Mouse (Mus musculus) megakaryocyte, adult 5-6 weeks (primary cell): ENCODE measurements around the gene Gimap9. TPM values are rescaled to one million over a fixed set of nuclear protein-coding genes. Genes with fewer than 3 reads are reported as not detected.

Source experiments
- total RNA-seq, 2 experiments: library from RNA; stranded (forward) in 1 of 2; stranded (reverse) in 1 of 2; fragments of 153-499, 151-499 nt in 1 of 2; fragments of 221-1000, 200-1000 nt in 1 of 2; gene quantifications; 2 replicates each; pipeline versions ENCODE4 v1.2.3 to v1.2.4; 2015 to 2017

Gene Gimap9
- total RNA-seq, 2 experiments from 2014 or later: 5.0 to 8.9 TPM

Other genes with a start within 250 kb of the Gimap9 start
- 23.7 and 28.7 TPM in 2 replicates for gene Zfp467, start 230.3 kb upstream of the Gimap9 start, total RNA-seq (2015)
- gene Zfp467, start 230.3 kb upstream of the Gimap9 start, total RNA-seq (2017): 7.4 and 9.0 TPM in 2 replicates
- 0.02 TPM in 1 of 2 replicates, not detected in the other for gene Sspo, start 227.9 kb upstream of the Gimap9 start, total RNA-seq (2015)
- not detected in 2 replicates for gene Sspo, start 227.9 kb upstream of the Gimap9 start, total RNA-seq (2017)
- gene Atp6v0e2, start 138.5 kb upstream of the Gimap9 start, total RNA-seq (2015): not detected in 2 replicates
- gene Atp6v0e2, start 138.5 kb upstream of the Gimap9 start, total RNA-seq (2017): 0.48 TPM in 1 of 2 replicates, not detected in the other
- gene Lrrc61, start 121.3 kb upstream of the Gimap9 start, total RNA-seq (2015): 13.4 and 14.3 TPM in 2 replicates
- gene Lrrc61, start 121.3 kb upstream of the Gimap9 start, total RNA-seq (2017): 9.7 and 11.3 TPM in 2 replicates
- gene Rarres2, start 103.3 kb upstream of the Gimap9 start, total RNA-seq (2015): 0.74 TPM in 1 of 2 replicates, not detected in the other
- gene Rarres2, start 103.3 kb upstream of the Gimap9 start, total RNA-seq (2017): 0.15 and 0.94 TPM in 2 replicates
- gene Gm45021, start 86.5 kb upstream of the Gimap9 start, total RNA-seq (2015): not detected in 2 replicates
- not detected in 2 replicates for gene Gm45021, start 86.5 kb upstream of the Gimap9 start, total RNA-seq (2017)
- 1.8 and 2.7 TPM in 2 replicates for gene Repin1, start 82.2 kb upstream of the Gimap9 start, total RNA-seq (2015)
- gene Repin1, start 82.2 kb upstream of the Gimap9 start, total RNA-seq (2017): 4.0 and 4.3 TPM in 2 replicates
- not detected in 2 replicates for gene Gm44965, start 82.2 kb upstream of the Gimap9 start, total RNA-seq (2015)
- not detected in 2 replicates for gene Gm44965, start 82.2 kb upstream of the Gimap9 start, total RNA-seq (2017)
- 0.45 and 0.82 TPM in 2 replicates for gene Zfp775, start 74.1 kb upstream of the Gimap9 start, total RNA-seq (2015)
- gene Zfp775, start 74.1 kb upstream of the Gimap9 start, total RNA-seq (2017): 1.8 and 6.3 TPM in 2 replicates
- not detected in 2 replicates for gene AI854703, start 49.4 kb upstream of the Gimap9 start, total RNA-seq (2015)
- not detected in 2 replicates for gene AI854703, start 49.4 kb upstream of the Gimap9 start, total RNA-seq (2017)
- 2.8 and 2.9 TPM in 2 replicates for gene Gimap8, start 28.9 kb upstream of the Gimap9 start, total RNA-seq (2015)
- gene Gimap8, start 28.9 kb upstream of the Gimap9 start, total RNA-seq (2017): 4.9 and 8.0 TPM in 2 replicates
- 24.2 and 24.8 TPM in 2 replicates for gene Gimap4, start 8.4 kb downstream of the Gimap9 start, total RNA-seq (2015)
- 46.0 and 76.0 TPM in 2 replicates for gene Gimap4, start 8.4 kb downstream of the Gimap9 start, total RNA-seq (2017)
- 6.2 and 10.6 TPM in 2 replicates for gene Gimap6, start 32.1 kb downstream of the Gimap9 start, total RNA-seq (2015)
- gene Gimap6, start 32.1 kb downstream of the Gimap9 start, total RNA-seq (2017): 15.7 and 23.1 TPM in 2 replicates
- gene Gm28053, start 42.5 kb downstream of the Gimap9 start, total RNA-seq (2015): 0.68 TPM in 1 of 2 replicates, not detected in the other
- 7.3 and 16.2 TPM in 2 replicates for gene Gm28053, start 42.5 kb downstream of the Gimap9 start, total RNA-seq (2017)
- gene Gimap7, start 42.5 kb downstream of the Gimap9 start, total RNA-seq (2015): 1.5 and 3.5 TPM in 2 replicates
- gene Gimap7, start 42.5 kb downstream of the Gimap9 start, total RNA-seq (2017): 3.9 TPM in 2 replicates
- 5.0 and 5.8 TPM in 2 replicates for gene Gimap1, start 62.9 kb downstream of the Gimap9 start, total RNA-seq (2015)
- 5.3 and 14.2 TPM in 2 replicates for gene Gimap1, start 62.9 kb downstream of the Gimap9 start, total RNA-seq (2017)
- gene Gimap5, start 70.1 kb downstream of the Gimap9 start, total RNA-seq (2015): 4.7 and 5.7 TPM in 2 replicates
- 4.5 and 11.2 TPM in 2 replicates for gene Gimap5, start 70.1 kb downstream of the Gimap9 start, total RNA-seq (2017)
- gene Gimap3, start 94.7 kb downstream of the Gimap9 start, total RNA-seq (2015): 5.3 and 9.4 TPM in 2 replicates
- 7.8 and 9.9 TPM in 2 replicates for gene Gimap3, start 94.7 kb downstream of the Gimap9 start, total RNA-seq (2017)
- gene Tmem176a, start 164.8 kb downstream of the Gimap9 start, total RNA-seq (2015): 33.4 and 35.5 TPM in 2 replicates
- gene Tmem176a, start 164.8 kb downstream of the Gimap9 start, total RNA-seq (2017): 16.5 and 20.0 TPM in 2 replicates
- gene Tmem176b, start 165.4 kb downstream of the Gimap9 start, total RNA-seq (2015): 74.3 and 79.2 TPM in 2 replicates
- 81.4 and 85.0 TPM in 2 replicates for gene Tmem176b, start 165.4 kb downstream of the Gimap9 start, total RNA-seq (2017)
- gene Aoc1, start 196.8 kb downstream of the Gimap9 start, total RNA-seq (2015): not detected in 2 replicates
- gene Aoc1, start 196.8 kb downstream of the Gimap9 start, total RNA-seq (2017): not detected in 2 replicates